Mouse (Mus musculus) G1E (cell line): ENCODE data around the gene Rxfp4. TPM values are rescaled to one million over a fixed set of nuclear protein-coding genes. Genes with fewer than 3 reads are reported as not detected.

Source experiments
- ATAC-seq: 2 replicates; pipeline ENCODE4 v1.8.0; 2016; ENCODE audit warnings: mild to moderate bottlenecking; ENCODE audit not compliant: insufficient number of reproducible peaks, poor library complexity, low FRiP score, severe bottlenecking; ENCODE audit errors: extremely low read depth
- DNase-seq: peaks from one replicate; pipeline ENCODE4 v3.0.0; 2012; ENCODE audit warnings: low spot score
- H3K27me3 ChIP-seq: 2 replicates; pipeline ENCODE4 v1.6.1; 2012; ENCODE audit warnings: mild to moderate bottlenecking, low read length, inconsistent platforms; ENCODE audit not compliant: insufficient read depth
- H3K36me3 ChIP-seq: replicated peaks from 2 replicates; pipeline ENCODE3; 2012; ENCODE audit warnings: mild to moderate bottlenecking, inconsistent platforms
- H3K4me1 ChIP-seq: 2 replicates; pipeline ENCODE4 v1.6.1; 2012; ENCODE audit warnings: low read depth, low read length, inconsistent platforms, mixed read lengths; ENCODE audit not compliant: insufficient read depth
- H3K4me3 ChIP-seq: 2 replicates; pipeline ENCODE4 v1.5.1; 2012; ENCODE audit warnings: low read depth, mild to moderate bottlenecking, inconsistent platforms, low read length, moderate library complexity, mixed read lengths
- H3K9me3 ChIP-seq: replicated peaks from 2 replicates; pipeline ENCODE4 v1.6.1; 2012; ENCODE audit warnings: inconsistent platforms
- CTCF ChIP-seq: IDR thresholded peaks from 2 replicates; pipeline ENCODE4 v1.5.1; 2012; ENCODE audit warnings: low read depth, low read length, inconsistent platforms, mixed read lengths
- GATA1 ChIP-seq: IDR thresholded peaks from 2 replicates; pipeline ENCODE4 v1.6.1; 2012; ENCODE audit warnings: borderline replicate concordance, low read length, inconsistent platforms, mixed read lengths
- GATA2 ChIP-seq: IDR thresholded peaks from 2 replicates; pipeline ENCODE4 v1.6.1; 2012; ENCODE audit warnings: low read depth, low read length, inconsistent platforms, borderline replicate concordance
- POLR2AphosphoS5 ChIP-seq: IDR thresholded peaks from 2 replicates; pipeline ENCODE4 v1.6.1; 2012; ENCODE audit warnings: low read depth, low read length, inconsistent platforms; ENCODE audit not compliant: insufficient replicate concordance
- TAL1 ChIP-seq: conservative IDR thresholded peaks from 2 replicates; pipeline ENCODE4 v1.6.1; 2012; ENCODE audit warnings: low read depth, low read length, inconsistent platforms, mixed read lengths
- polyA plus RNA-seq: library from polyadenylated mRNA; stranded (reverse); fragments of >175 nt; gene quantifications from 2 replicates; pipeline ENCODE4 v1.2.3, GENCODE M21; 2012
- total RNA-seq, 2 experiments: library from RNA; stranded (forward) in 1 of 2; stranded (reverse) in 1 of 2; fragments of 200-1000 nt in 1 of 2; fragments of >200 nt in 1 of 2; fragmentation: Nextera tagmentation in 1 of 2; gene quantifications; 2 replicates each; pipeline ENCODE4 v1.2.3; 2014 to 2017

Gene Rxfp4
- total and polyA plus RNA-seq, 3 experiments, result not detected

DNA sequence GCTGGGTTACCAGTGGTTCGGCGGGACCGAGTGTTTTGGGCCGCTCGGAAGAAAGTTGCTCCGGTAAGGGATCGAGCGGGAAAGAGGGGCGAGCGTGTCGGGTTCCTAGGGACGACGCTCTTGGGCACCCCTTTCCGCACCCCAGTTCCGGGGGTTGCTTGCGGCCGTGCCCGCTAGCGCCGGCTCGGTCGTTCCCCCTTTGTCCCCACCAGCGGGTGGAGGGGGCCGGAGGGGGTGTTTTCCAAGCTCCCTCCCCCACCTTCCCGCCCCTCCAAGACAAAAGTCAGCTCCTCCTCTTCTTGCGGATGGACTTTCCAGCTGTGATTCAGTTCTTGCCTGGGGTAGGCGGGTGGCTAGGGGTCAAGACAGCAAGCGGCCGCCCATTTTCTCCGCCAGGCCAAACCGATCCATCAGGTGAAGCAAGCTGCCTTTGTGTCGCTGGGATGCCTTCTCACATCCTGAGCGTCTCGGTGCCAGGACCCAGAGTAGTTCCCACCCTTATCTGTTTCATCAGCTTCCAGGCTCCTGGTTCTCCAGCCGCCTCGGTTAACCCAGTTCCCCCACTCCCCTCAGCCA, 31.3 kb downstream of the Rxfp4 start:
- DNase-seq, result peak; percentile 36
- no peaks in the 10 kb centered on the region for H3K9me3 ChIP-seq
- H3K36me3 ChIP-seq, result peaks cover 39% of the 10 kb centered on the region
- H3K27me3 ChIP-seq, result peaks cover 15% of the 10 kb centered on the region
- peaks cover 77% of the 10 kb centered on the region for H3K4me1 ChIP-seq
- H3K4me3 ChIP-seq, result peak overlapping the region; percentile 91
- TF ChIP-seq CTCF (no peak), GATA2 (no peak), TAL1 (no peak), POLR2AphosphoS5 (no peak), GATA1 (no peak)
- no peak for ATAC-seq

DNA sequence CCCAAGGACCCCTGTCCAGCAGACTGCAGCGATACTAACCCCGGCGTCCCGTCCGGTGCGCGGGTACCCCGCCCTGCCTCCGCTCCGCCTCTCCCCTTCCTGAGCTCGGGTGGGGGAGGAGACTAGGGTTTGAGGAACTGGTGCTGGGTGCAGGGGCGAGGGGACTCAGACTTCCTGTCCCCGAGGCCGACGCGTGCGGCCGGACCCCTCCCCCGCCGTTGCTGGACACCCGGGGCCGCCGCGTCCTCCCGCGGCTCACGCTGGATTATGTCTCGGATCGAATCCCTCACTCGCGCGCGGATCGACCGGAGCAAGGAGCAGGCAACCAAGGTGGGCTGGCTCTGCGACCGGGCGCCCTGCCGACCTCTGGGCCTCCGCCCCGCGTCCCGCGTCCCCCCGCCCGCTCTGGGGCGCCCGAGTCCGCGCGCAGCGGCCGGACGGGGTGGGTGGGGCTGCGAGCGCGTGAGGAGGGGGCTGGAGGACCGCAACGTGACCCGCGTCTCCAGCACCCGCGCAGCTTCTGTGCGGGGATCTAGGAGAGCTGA, 31.9 kb downstream of the Rxfp4 start:
- peaks cover 21% of the 10 kb centered on the region for H3K27me3 ChIP-seq
- H3K4me3 ChIP-seq, result peak overlapping the region; percentile 91
- peaks cover 34% of the 10 kb centered on the region for H3K36me3 ChIP-seq
- H3K9me3 ChIP-seq, result no peaks in the 10 kb centered on the region
- DNase-seq, result peak; percentile 92
- peaks cover 77% of the 10 kb centered on the region for H3K4me1 ChIP-seq
- TF ChIP-seq CTCF (no peak), GATA1 (no peak), POLR2AphosphoS5 (no peak), TAL1 (no peak), GATA2 (no peak)
- ATAC-seq, result peak; percentile 51; the same call in 1 of the 2 replicates

DNA sequence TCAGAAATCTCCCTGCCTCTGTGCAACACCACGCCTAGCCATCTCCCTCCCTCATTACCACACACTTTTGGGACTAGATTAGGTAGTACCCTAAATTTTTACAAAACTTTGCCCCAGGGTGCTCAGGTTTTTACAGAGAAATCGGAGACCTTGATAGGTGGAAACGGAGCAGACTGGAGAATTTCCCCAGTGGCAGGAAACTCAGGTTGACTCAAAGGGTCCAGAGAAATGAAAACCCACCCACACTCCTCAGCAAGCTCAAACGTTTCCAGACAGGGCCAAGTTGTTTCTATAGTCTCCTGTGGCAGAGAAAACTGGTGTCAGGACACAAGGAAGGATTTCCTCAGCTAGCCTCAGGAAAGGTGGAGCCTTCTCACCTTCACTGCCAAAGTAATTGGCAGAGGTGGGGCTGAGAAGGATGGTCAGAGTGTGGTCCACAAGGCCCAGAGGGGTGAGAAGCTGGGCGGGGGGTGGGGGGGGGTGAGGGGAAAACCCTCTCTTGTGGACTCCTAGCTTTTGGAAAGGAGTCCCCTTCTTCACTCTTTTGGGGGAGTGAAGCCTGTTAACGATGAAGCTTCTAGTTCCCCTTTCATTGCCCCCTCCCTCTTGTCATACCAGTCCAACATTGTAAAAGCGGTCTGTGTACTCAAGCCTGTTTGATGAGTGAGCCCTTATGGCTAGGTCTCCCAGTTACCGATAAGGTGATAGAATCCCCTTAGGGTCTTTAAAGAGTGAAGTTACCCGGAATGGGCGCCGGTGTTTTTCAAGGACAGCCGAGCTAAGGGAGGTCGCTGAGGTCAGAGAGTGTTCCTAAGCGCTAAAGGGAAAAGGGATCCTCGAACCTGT, 32.6 kb downstream of the Rxfp4 start:
- no peak for TF ChIP-seq GATA1
- TF ChIP-seq CTCF, result no peak
- no peak for TF ChIP-seq POLR2AphosphoS5
- TF ChIP-seq TAL1, result no peak
- no peak for TF ChIP-seq GATA2

DNA sequence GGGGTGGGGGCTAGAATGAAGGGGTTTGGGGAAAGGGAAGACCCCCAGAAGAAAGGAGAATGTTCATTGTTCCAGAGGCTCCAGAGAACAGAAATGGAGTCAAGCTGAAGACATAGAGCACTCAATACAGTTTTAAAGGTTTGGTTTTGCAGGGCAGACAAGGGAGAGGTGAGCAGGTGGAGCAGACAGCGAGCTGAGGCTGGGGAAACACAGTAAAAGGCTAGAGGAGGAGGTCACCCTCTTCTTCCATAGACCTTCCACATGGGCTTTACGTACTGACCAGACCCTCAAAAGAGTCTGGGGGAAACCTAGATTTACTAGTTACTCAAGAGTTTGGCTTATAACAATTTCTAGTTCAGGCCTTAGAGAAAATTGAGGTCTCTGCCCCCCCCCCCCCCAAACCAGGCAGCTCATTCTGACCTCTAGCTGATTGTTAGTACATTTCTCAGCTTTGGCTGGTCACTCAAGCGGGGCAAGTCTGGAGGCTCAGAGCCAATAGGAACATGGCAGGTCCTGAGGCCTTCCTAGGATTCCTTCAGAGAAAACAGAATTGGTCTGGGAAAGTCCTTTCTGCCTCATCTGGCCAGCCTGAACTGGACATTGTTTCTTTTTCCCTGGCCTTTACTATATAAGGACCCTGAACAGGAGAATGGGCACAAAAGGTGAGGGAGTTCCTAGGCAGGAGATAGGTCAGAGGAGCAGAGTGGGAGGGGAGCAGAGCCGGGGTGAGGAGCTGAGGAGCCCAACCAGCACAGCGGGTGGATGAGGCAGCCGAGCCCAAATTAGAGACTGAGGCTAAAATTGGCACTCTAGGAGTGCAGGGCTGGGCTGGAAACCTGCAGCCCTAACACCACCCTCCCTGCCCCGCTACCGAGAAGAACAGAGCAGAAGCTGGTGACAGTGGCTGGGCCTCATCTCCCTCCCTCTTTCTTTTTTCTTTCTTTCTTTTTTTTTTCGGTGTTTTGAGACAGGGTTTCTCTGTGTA, 33.5 kb downstream of the Rxfp4 start:
- peaks cover 37% of the 10 kb centered on the region for H3K27me3 ChIP-seq
- no peak for DNase-seq
- H3K36me3 ChIP-seq, result peaks cover 20% of the 10 kb centered on the region
- no peak for TF ChIP-seq GATA2
- no peak for TF ChIP-seq CTCF
- TF ChIP-seq POLR2AphosphoS5, result no peak
- TF ChIP-seq GATA1, result no peak
- TF ChIP-seq TAL1, result no peak
- no peak for ATAC-seq
- H3K9me3 ChIP-seq, result no peaks in the 10 kb centered on the region
- H3K4me1 ChIP-seq, result peaks cover 70% of the 10 kb centered on the region
- no peak overlapping the region; the same call in 1 of the 2 replicates for H3K4me3 ChIP-seq

More for the DNA sequence above, 32.6 kb downstream of the Rxfp4 start:
- no peak for ATAC-seq
- Histone ChIP-seq H3K27me3 (peaks cover 28% of the 10 kb centered on the region), H3K9me3 (no peaks in the 10 kb centered on the region), H3K4me3 (peak overlapping the region; percentile 91), H3K36me3 (peaks cover 27% of the 10 kb centered on the region), H3K4me1 (peaks cover 74% of the 10 kb centered on the region)
- no peak for DNase-seq

DNA sequence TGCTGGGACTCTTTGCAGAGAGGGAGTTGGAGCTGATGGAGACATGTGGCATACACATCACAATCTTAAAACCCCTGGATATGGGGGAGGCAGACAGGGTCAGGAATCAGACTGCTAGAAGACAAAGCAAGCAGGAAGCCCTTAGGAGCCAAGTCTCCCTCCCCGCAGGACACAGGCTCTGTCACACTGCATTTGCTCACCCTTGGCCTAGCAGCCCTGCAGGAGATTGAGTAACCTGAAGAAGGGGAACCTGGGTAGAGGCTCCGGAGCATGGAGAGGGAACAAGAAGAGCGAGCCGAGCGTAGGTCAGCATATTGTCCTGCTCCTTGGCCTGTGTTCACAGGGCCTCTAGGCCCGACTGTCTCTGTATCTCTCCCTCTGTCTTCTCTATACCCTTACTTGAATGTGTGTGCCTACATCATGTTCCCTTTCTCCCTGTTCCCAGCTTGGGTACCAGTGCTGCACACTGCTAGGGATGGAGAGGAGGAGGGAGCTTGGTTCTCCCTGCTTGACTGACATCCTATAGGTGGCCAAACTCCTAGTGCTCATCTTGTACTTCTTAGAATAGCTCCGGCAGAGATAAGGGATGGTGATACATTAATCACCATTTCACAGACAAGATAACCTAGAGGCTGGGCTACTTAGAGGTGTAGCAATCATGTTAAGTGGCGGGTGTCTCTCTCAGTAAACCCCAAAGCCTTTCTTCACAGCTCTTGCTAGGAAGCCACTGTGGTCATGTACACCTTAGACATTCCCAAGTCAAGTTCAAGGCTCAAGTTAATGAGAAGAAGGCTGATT, 34.7 kb downstream of the Rxfp4 start:
- Histone ChIP-seq H3K27me3 (peaks cover 40% of the 10 kb centered on the region), H3K9me3 (no peaks in the 10 kb centered on the region), H3K36me3 (peaks cover 10% of the 10 kb centered on the region), H3K4me1 (peaks cover 58% of the 10 kb centered on the region), H3K4me3 (no peak overlapping the region)
- ATAC-seq, result no peak
- TF ChIP-seq POLR2AphosphoS5 (no peak), GATA2 (no peak), GATA1 (no peak), CTCF (no peak), TAL1 (no peak)
- no peak for DNase-seq
